Mouse (Mus musculus) liver, embryonic 11.5 days (tissue): Measurements from ENCODE around the gene Nop16. TPM values are rescaled to one million over a fixed set of nuclear protein-coding genes. Genes with fewer than 3 reads are reported as not detected.

Experiments
- ATAC-seq: fragments of 200-750 bp; cut with Nextera tagmentation; replicated peaks from 2 replicates; pipeline ENCODE4 v1.8.0; 2017; ENCODE audit warnings: moderate number of reproducible peaks, mild to moderate bottlenecking, moderate TSS enrichment, moderate library complexity; ENCODE audit not compliant: low FRiP score
- DNase-seq: peaks from one replicate; pipeline ENCODE4 v3.0.0-alpha.2; 2017; ENCODE audit warnings: low spot score
- H3K27ac ChIP-seq: fragments of 300-500 bp; sonication (generic); 2 replicates; pipeline ENCODE4 v1.5.1; 2014; ENCODE audit warnings: mild to moderate bottlenecking, low read depth, low read length, control low read depth
- H3K27me3 ChIP-seq: fragments of 300-500 bp; sonication (generic); replicated peaks from 2 replicates; pipeline ENCODE4 v1.6.1; 2014; ENCODE audit warnings: low read length, mixed read lengths; ENCODE audit not compliant: control insufficient read depth, insufficient read depth
- H3K36me3 ChIP-seq: fragments of 300-500 bp; sonication (generic); 2 replicates; pipeline ENCODE4 v1.6.1; 2014; ENCODE audit warnings: mild to moderate bottlenecking, low read length, moderate library complexity, mixed read lengths; ENCODE audit not compliant: control insufficient read depth, insufficient read depth
- H3K4me1 ChIP-seq: fragments of 300-500 bp; sonication (generic); replicated peaks from 2 replicates; pipeline ENCODE4 v1.6.1; 2014; ENCODE audit warnings: low read length, mixed read lengths; ENCODE audit not compliant: control insufficient read depth, insufficient read depth
- H3K4me2 ChIP-seq: fragments of 300-500 bp; sonication (generic); 2 replicates; pipeline ENCODE4 v1.6.1; 2014; ENCODE audit warnings: mild to moderate bottlenecking, control low read depth, moderate library complexity
- H3K4me3 ChIP-seq: fragments of 300-500 bp; sonication (generic); 2 replicates; pipeline ENCODE4 v1.5.1; 2014; ENCODE audit warnings: low read depth, low read length, control low read depth
- H3K9ac ChIP-seq: fragments of 300-500 bp; sonication (generic); 2 replicates; pipeline ENCODE4 v1.6.1; 2014; ENCODE audit warnings: low read depth, low read length, control low read depth
- H3K9me3 ChIP-seq: fragments of 300-500 bp; sonication (generic); 2 replicates; pipeline ENCODE4 v1.6.1; 2016; ENCODE audit warnings: low read length, inconsistent platforms, mixed read lengths; ENCODE audit not compliant: control insufficient read depth
- WGBS: fragments of 180-500 bp; shearing (Covaris S2); extraction: QIAGEN DNeasy Blood & Tissue Kit; methylation state at CpG from one replicate; pipeline ENCODE4 v1.1.7; 2014; 5-methylcytosine and 5-hydroxymethylcytosine counted together
- microRNA-seq: library from miRNA; unstranded; fragments of <30 nt; microRNA quantifications from one replicate; pipeline ENCODE4, GENCODE M21; 2017; ENCODE audit warnings: borderline number of aligned reads
- polyA plus RNA-seq: library from polyadenylated mRNA; unstranded; fragments of >200 nt; fragmentation: Nextera tagmentation; extraction: Ambion mirVana; gene quantifications from 2 replicates; pipeline ENCODE4 v1.2.1, GENCODE M21; 2014

The Nop16 gene
- polyA plus RNA-seq, 1 experiment from 2014 or later, result 152 TPM

GRCm38 (mm10) chr13:54560608-54561007 lies 29.3 kb downstream of the Nop16 start:
- Histone ChIP-seq H3K4me1 (peaks cover 4% of the 10 kb centered on the region), H3K27ac (no peak overlapping the region), H3K9me3 (no peaks in the 10 kb centered on the region), H3K4me3 (no peak overlapping the region), H3K27me3 (no peaks in the 10 kb centered on the region), H3K9ac (no peak overlapping the region), H3K4me2 (no peak overlapping the region), H3K36me3 (peaks cover 29% of the 10 kb centered on the region)
- WGBS, result 87% methylated on average over 7 of the region's 7 CpGs
- ATAC-seq (no peak), DNase-seq (no peak)

GRCm38 (mm10) chr13:54559656-54560055 lies 30.2 kb downstream of the Nop16 start:
- no peaks in the 10 kb centered on the region for H3K27me3 ChIP-seq
- no peak overlapping the region for H3K4me3 ChIP-seq
- H3K4me2 ChIP-seq, result no peak overlapping the region
- H3K9ac ChIP-seq, result no peak overlapping the region
- WGBS, result 85% methylated on average over 2 of the region's 2 CpGs
- H3K4me1 ChIP-seq, result peaks cover 4% of the 10 kb centered on the region
- no peak overlapping the region for H3K27ac ChIP-seq
- peaks cover 29% of the 10 kb centered on the region for H3K36me3 ChIP-seq
- DNase-seq, result no peak
- ATAC-seq, result no peak
- H3K9me3 ChIP-seq, result no peaks in the 10 kb centered on the region

GRCm38 (mm10) chr13:54557652-54558051 lies 32.2 kb downstream of the Nop16 start:
- Histone ChIP-seq H3K9me3 (no peaks in the 10 kb centered on the region), H3K36me3 (peaks cover 41% of the 10 kb centered on the region), H3K27ac (no peak overlapping the region), H3K4me3 (no peak overlapping the region), H3K27me3 (no peaks in the 10 kb centered on the region), H3K4me2 (no peak overlapping the region), H3K9ac (no peak overlapping the region), H3K4me1 (no peaks in the 10 kb centered on the region)
- ATAC-seq, result no peak
- WGBS, result 97% methylated on average over 1 of the region's 1 CpGs
- DNase-seq, result no peak

- DNase-seq (no peak), ATAC-seq (no peak)
- Histone ChIP-seq H3K9ac (no peak overlapping the region), H3K4me3 (no peak overlapping the region), H3K27me3 (no peaks in the 10 kb centered on the region), H3K9me3 (no peaks in the 10 kb centered on the region), H3K4me2 (no peak overlapping the region), H3K36me3 (peaks cover 42% of the 10 kb centered on the region), H3K4me1 (no peaks in the 10 kb centered on the region), H3K27ac (no peak overlapping the region)
- 91% methylated on average over 3 of the region's 3 CpGs for WGBS
These were observed 33.1 kb downstream of the Nop16 start for GRCm38 (mm10) chr13:54556796-54557195.

- Histone ChIP-seq H3K36me3 (peaks cover 42% of the 10 kb centered on the region), H3K4me1 (no peaks in the 10 kb centered on the region), H3K9me3 (no peaks in the 10 kb centered on the region), H3K9ac (no peak overlapping the region), H3K27ac (no peak overlapping the region), H3K4me2 (no peak overlapping the region), H3K4me3 (no peak overlapping the region), H3K27me3 (no peaks in the 10 kb centered on the region)
- no peak for ATAC-seq
- 91% methylated on average over 9 of the region's 9 CpGs for WGBS
- DNase-seq, result no peak
These were observed 33.7 kb downstream of the Nop16 start for GRCm38 (mm10) chr13:54556176-54556575.

- no peak overlapping the region for H3K27ac ChIP-seq
- ATAC-seq (no peak), DNase-seq (no peak)
- WGBS, result 92% methylated on average over 7 of the region's 7 CpGs
- no peaks in the 10 kb centered on the region for H3K4me1 ChIP-seq
- no peak overlapping the region for H3K4me3 ChIP-seq
- H3K36me3 ChIP-seq, result peaks cover 21% of the 10 kb centered on the region; the same call in 1 of the 2 replicates
- no peaks in the 10 kb centered on the region for H3K9me3 ChIP-seq
- H3K27me3 ChIP-seq, result no peaks in the 10 kb centered on the region
- H3K9ac ChIP-seq, result no peak overlapping the region
- H3K4me2 ChIP-seq, result no peak overlapping the region
These were observed 41.9 kb downstream of the Nop16 start for GRCm38 (mm10) chr13:54548036-54548435.

Small RNA genes lying within 50 kb of the gene (microRNA-seq; reads per million reads assigned to microRNA genes)
- not detected for gene Gm24195

Other genes with a start within 250 kb of the Nop16 start
- 1.5 TPM in 2 replicates for gene Cplx2, start 218.7 kb downstream of the Nop16 start, polyA plus RNA-seq
- gene Thoc3, start 121.2 kb downstream of the Nop16 start, polyA plus RNA-seq, result 121 and 130 TPM in 2 replicates
- gene Simc1, start 86.3 kb downstream of the Nop16 start, polyA plus RNA-seq, result 10.1 and 11.6 TPM in 2 replicates
- gene 4833439L19Rik, start 24.7 kb downstream of the Nop16 start, polyA plus RNA-seq, result 95.1 and 104 TPM in 2 replicates
- 15.1 and 16.8 TPM in 2 replicates for gene Arl10, start 15.1 kb downstream of the Nop16 start, polyA plus RNA-seq
- 162 and 177 TPM in 2 replicates for gene Higd2a, start 117 bp upstream of the Nop16 start, polyA plus RNA-seq
- 31.9 and 32.3 TPM in 2 replicates for gene Cltb, start 21.3 kb upstream of the Nop16 start, polyA plus RNA-seq
- gene Faf2, start 31.7 kb upstream of the Nop16 start, polyA plus RNA-seq, result 52.7 and 55.2 TPM in 2 replicates
- 71.5 and 82.3 TPM in 2 replicates for gene Rnf44, start 103.8 kb upstream of the Nop16 start, polyA plus RNA-seq
- gene Cdhr2, start 111.4 kb upstream of the Nop16 start, polyA plus RNA-seq, result 7.4 and 8.3 TPM in 2 replicates
- gene Gprin1, start 159.8 kb upstream of the Nop16 start, polyA plus RNA-seq, result 0.29 and 0.30 TPM in 2 replicates
- not detected in 2 replicates for gene Sncb, start 176.5 kb upstream of the Nop16 start, polyA plus RNA-seq
- gene Eif4e1b, start 193.9 kb upstream of the Nop16 start, polyA plus RNA-seq, result not detected in 2 replicates
- 2.3 and 2.6 TPM in 2 replicates for gene Tspan17, start 199.3 kb upstream of the Nop16 start, polyA plus RNA-seq